Mouse (Mus musculus) yolk sac, embryonic 10.5 days (tissue): ENCODE measurements at regions not wholly inside any gene's neighbourhood (a gene's known extent, or its start where the extent isn't known, plus 50 kb on each side); places are given as distances from the start of the nearest gene placed in this dataset.

Source experiments
- DNase-seq: peaks from one replicate; pipeline ENCODE4 v3.0.0-alpha.2; 2017; ENCODE audit warnings: low spot score

DNA sequence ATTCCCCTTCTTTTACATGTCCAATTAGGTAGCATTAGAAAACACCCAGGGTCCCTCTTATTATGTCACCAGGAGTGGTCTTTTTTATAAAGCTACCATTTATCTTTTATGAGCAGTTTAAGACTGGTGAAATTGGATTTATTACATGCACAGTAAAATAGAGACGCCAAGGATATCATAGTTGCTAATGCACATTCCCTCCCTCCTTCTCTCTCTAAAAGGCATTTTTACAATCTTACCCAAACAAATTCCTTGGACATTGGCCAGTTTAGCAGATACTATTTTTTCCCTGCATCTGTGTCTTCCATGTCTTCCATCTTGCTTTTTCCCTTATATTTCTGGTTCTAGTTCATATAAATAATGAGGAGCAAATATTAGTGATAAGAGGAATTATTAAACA, 186.7 kb upstream of the Robo2 start:
- no peak for DNase-seq

DNA sequence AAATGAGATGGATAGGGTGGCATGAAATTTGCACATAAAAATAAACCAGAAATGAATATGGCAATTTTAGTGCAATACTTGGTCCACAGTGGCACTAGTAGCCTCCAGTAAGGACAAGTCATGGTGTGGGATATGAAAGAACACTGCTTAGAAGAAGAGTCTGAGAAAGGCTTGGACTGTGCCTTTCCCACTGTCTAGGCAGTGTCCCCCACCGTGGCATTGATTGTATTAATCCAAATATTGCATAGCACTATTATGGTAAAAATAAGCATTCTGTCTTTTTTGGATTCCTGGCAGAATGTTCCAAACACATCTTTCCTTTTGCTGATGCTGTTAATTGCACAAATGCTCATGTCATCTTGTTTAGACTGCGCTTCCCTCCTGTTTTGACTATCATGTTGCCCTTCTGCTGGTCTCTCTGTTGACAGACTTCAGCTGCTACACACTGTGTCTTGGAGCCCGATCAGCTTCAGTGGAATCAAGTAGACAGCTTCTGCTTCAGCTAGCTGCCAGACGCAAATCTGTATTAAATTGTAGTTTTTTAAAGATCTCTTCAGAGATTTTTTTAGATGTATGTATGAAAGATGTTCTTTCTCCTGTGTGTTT, 186.2 kb upstream of the Robo2 start:
- DNase-seq = no peak

- no peak for DNase-seq
Observed at GRCm38 (mm10) chr16:74591896-74592295, 180.3 kb upstream of the Robo2 start.

DNA sequence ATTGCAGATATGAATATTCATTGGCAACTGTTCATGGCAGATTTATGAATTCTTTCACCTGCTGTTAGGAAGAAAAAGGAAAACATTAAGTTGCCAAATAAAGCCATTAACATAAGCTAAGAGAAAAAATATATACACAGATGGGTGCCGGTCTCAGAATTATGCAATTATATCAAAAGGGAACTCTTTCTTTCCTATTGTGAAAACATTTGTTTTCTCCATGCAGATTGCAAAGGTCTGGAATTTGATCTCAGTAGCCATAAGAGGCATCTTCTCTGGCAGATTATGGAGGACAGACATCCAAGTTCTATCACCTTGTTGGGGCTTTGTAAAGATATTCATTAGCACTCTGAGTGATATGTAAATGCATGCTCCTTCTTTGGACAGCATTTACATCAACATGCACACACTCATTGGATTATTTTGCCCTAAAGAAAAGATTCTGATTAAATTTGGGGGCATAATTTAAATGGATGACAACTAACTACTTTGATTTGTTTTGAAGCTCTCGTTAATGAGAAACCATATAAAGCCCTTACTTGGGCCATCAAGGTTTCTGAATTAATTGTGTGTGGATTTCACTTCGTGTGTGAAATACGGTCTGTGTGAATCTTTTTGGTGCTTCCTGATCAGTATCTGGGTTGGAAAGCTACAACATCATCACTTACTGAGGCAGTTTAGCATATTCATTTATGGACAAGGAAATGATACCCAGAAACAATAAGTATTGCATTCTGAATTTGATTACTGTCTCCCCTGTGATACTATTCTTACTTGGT, 171.2 kb upstream of the Robo2 start:
- no peak for DNase-seq

- DNase-seq = no peak
Observed at GRCm38 (mm10) chr16:74548374-74548773, 136.7 kb upstream of the Robo2 start.

DNA sequence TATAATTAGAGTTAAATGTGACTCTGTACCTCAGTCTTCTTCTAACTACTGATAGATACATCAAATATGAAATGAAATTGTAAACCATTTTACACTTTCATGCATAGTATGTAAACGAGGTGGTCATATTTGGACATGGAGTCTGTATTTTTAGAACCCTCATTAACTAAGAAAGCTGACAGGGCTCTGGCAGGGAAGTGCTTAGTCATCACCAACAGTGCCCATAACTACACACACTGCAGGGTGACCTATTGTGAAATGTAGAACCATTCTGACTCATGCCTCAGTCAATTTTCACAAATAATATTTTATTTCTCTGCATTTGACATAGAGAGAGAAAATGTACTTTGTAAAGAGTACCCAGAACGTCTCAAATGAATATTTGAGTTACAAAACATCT, 118.9 kb upstream of the Robo2 start:
- DNase-seq = no peak

- no peak for DNase-seq
Observed at GRCm38 (mm10) chr16:74528245-74528644, 116.6 kb upstream of the Robo2 start.

- no peak for DNase-seq
Observed at GRCm38 (mm10) chr16:74526521-74526920, 114.9 kb upstream of the Robo2 start.

- DNase-seq = no peak
Observed at GRCm38 (mm10) chr16:74520501-74520900, 108.9 kb upstream of the Robo2 start.

DNA sequence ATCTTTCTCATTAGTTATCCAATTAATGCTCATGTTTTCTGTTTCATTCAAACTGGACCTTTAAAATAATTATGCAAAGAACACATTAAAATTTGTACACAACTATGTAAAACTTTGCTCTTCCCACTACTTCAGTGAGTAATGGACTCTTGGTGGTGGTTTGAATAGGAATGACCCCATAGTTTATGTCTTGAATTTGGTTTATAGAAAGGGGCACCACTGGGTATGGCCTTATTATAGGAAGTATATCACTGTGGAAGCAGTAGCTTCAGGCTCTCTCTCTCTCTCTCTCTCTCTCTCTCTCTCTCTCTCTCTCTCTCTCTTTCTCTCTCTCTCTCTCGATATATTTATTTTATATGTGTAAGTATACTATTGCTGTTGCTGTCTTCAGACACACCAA, 106.3 kb upstream of the Robo2 start:
- DNase-seq = no peak

- DNase-seq = no peak
Observed at GRCm38 (mm10) chr16:74517374-74517773, 105.7 kb upstream of the Robo2 start.

DNA sequence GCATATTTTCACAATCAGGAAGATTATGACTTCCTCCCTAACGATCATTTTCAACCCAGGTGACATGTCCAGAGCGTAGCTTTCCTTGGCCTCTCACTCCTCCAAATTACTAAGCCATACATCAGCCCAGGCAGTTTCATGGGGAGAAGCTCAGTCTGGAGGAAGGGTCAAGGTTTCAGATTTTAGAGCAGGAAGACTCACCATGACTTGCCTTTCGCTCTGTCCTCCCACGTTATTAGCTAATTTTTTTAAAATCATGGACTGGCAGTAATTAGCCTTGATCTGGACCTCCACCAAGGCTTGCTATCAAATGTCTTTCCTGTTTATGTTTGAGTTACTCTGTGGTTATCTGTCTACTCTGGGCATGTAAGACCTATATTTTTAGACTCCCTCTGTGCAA, 102.9 kb upstream of the Robo2 start:
- DNase-seq = no peak

DNA sequence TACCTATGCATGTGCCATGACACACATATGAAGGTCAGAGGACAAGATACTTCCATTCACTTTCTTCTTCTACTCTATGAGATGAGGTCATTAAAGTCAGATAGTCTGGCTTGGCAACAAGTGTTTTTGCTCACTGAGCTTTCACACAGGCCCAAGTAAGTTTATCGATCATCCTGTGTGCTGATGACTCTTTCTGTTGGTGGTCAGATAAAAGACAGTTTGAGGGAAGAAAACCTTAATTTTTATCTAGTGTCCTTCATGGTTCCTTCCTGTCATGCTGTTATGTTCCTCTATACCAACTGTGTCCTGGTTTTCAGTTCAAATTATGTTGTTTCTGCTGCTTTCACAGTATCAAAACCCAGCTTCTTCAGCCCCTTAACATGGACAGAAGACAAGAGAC, 98.8 kb upstream of the Robo2 start:
- no peak for DNase-seq

DNA sequence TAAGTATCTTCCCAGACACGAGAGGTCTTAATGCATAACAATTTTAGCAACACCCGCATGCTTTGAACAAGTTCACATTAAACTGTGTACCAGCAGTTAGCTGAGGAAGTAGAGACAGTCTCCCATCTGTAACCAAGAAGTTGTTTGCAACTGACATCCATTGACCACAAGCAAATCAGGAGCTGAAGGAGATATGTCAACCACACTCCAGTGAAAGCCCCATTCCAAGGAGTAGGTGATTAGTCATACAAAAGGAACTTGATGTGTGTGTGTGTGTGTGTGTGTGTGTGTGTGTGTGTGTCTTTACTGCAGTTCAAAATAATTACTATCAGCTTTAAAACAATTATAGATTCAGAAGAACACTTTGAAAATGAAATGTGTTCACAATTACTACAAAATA, 97.9 kb upstream of the Robo2 start:
- no peak for DNase-seq

DNA sequence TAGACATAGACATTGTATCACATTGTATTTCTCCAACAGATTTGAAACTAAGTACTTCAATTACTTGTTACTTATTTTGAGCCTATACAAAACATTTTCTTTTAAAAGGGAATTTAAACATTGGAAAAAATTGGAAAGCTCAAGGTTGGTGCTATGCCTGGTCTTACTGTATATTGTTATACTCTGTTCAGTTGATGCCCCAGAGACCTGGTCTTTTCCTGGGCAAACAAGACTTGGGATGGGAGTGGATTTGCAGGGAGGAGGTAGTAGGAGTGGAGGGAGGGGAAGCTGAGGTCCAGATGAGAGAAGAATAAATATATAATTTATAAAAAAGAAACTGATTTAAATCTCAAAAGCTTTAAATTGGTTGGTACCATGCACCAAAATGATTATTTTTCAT, 95.1 kb upstream of the Robo2 start:
- no peak for DNase-seq

GRCm38 (mm10) chr16:74506173-74506709, 94.6 kb upstream of the Robo2 start:
- DNase-seq = no peak

DNA sequence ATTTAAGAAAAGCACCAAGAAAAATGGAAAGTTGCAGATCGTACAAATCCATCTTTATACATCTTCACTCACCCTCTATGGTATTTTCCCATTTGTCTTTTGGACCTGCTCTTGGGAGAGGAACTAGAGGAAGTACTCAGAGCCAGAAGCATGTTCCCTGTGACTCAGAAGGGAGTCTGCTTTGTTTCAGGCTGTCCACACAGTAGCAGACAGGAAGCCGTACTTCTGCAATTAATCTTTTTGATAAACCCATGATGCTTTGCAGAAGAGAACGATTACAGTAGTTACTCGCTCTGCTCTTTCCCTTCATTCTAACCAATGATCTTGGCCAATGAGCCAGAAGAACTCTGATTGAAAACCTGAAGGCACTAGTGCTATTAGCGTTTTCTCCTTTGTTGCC, 92.8 kb upstream of the Robo2 start:
- DNase-seq = peak; percentile 2

- no peak for DNase-seq
Observed at GRCm38 (mm10) chr16:74500687-74501086, 89.1 kb upstream of the Robo2 start.

- no peak for DNase-seq
Observed at GRCm38 (mm10) chr16:74467745-74468420, 56.3 kb upstream of the Robo2 start.

DNA sequence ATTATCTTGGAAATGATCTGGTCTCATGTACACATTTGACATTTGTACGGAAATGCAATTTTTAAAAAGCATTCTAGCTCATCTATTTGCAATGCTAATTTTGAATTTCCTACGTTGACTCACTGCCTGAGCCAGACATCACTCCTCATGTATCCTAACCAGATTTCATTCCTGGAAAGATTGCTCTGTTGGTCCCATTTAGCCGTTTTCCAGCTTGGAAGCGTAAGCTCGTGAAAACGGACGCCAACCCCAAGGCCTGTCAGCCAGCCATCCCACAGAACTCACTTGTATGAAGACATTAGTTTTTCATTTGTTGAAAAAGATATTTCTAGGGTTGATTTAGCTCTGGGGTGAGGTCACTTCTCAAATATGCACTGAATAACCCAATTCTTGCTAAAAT, 55.5 kb upstream of the Robo2 start:
- no peak for DNase-seq

DNA sequence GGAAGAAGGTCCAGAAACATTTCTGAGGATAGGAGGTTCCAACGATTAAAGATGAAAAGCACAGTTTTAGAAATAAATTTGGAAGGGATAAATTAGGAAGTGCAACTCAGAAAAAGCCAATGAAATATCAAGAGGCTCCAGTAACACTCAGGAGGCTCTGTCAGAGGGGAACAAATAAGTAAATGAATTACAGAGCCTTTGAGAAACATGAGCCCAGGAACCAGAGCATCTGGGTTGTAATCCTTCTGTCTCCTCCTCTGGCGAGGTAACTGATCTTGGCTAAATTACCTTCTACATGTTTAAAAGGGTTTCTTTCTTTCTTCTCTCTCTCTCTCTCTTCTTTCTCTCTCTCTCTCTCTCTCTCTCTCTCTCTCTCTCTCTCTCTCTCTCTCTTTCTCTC, 53.2 kb upstream of the Robo2 start:
- no peak for DNase-seq

- no peak for DNase-seq
Observed at GRCm38 (mm10) chr16:74464290-74464689, 52.7 kb upstream of the Robo2 start.

GRCm38 (mm10) chr16:74462436-74462835, 50.8 kb upstream of the Robo2 start:
- no peak for DNase-seq
